Mouse (Mus musculus) stomach, postnatal 0 days (tissue): ENCODE data around the gene Trank1.

Source experiments
- CTCF ChIP-seq: IDR thresholded peaks from 2 replicates; pipeline ENCODE4 v1.5.1; 2016; ENCODE audit warnings: antibody characterized with exemption, low read depth, mild to moderate bottlenecking, moderate library complexity
- EP300 ChIP-seq: optimal IDR thresholded peaks from 2 replicates; pipeline ENCODE3; 2016; ENCODE audit warnings: antibody characterized with exemption

- TF ChIP-seq EP300 (no peak), CTCF (no peak)
Measured at GRCm38 (mm10) chr9:111295323-111295722, 16.2 kb upstream of the Trank1 start.
